Mouse (Mus musculus) lung, embryonic 14.5 days (tissue): Measurements from ENCODE around the gene Gpn2. TPM values are rescaled to one million over a fixed set of nuclear protein-coding genes. Genes with fewer than 3 reads are reported as not detected.

Source experiments
- ATAC-seq: fragments of 200-750 bp; cut with Nextera tagmentation; 2 replicates; pipeline ENCODE4 v1.8.0; 2017; ENCODE audit warnings: mild to moderate bottlenecking, moderate TSS enrichment, moderate library complexity; ENCODE audit not compliant: insufficient read depth
- DNase-seq: peaks from one replicate; pipeline ENCODE4 v3.0.0-alpha.2; 2015
- H3K27ac ChIP-seq: fragments of 300-500 bp; sonication (generic); 2 replicates; pipeline ENCODE4 v1.5.1; 2014; ENCODE audit warnings: low read depth, mild to moderate bottlenecking, moderate library complexity
- H3K27me3 ChIP-seq: fragments of 300-500 bp; sonication (generic); 2 replicates; pipeline ENCODE4 v1.6.1; 2014; ENCODE audit warnings: low read length, control low read depth; ENCODE audit not compliant: insufficient read depth
- H3K36me3 ChIP-seq: fragments of 300-500 bp; sonication (generic); 2 replicates; pipeline ENCODE4 v1.6.1; 2014; ENCODE audit warnings: control low read depth; ENCODE audit not compliant: insufficient read depth
- H3K4me1 ChIP-seq: fragments of 300-500 bp; sonication (generic); 2 replicates; pipeline ENCODE4 v1.6.1; 2014; ENCODE audit warnings: antibody characterized with exemption, control low read depth; ENCODE audit not compliant: insufficient read depth
- H3K4me2 ChIP-seq: fragments of 300-500 bp; sonication (generic); 2 replicates; pipeline ENCODE4 v1.6.1; 2014; ENCODE audit warnings: mild to moderate bottlenecking
- H3K4me3 ChIP-seq: fragments of 300-500 bp; sonication (generic); 2 replicates; pipeline ENCODE4 v1.5.1; 2014; ENCODE audit warnings: low read depth, low read length
- H3K9ac ChIP-seq: fragments of 300-500 bp; sonication (generic); 2 replicates; pipeline ENCODE4 v1.6.1; 2014
- H3K9me3 ChIP-seq: fragments of 300-500 bp; sonication (generic); 2 replicates; pipeline ENCODE4 v1.6.1; 2016; ENCODE audit warnings: low read depth, low read length, control low read depth
- CTCF ChIP-seq: IDR thresholded peaks from 2 replicates; pipeline ENCODE4 v1.5.1; 2016; ENCODE audit warnings: antibody characterized with exemption, low read depth
- WGBS: fragments of 180-500 bp; shearing (Covaris S2); extraction: QIAGEN DNeasy Blood & Tissue Kit; methylation state at CpG from one replicate; pipeline ENCODE4 v1.1.7; 2014; 5-methylcytosine and 5-hydroxymethylcytosine counted together
- microRNA-seq: library from miRNA; unstranded; fragments of <30 nt; microRNA quantifications from one replicate; pipeline ENCODE4, GENCODE M21; 2016; ENCODE audit warnings: borderline number of aligned reads
- polyA plus RNA-seq: library from polyadenylated mRNA; unstranded; fragments of >200 nt; fragmentation: Nextera tagmentation; extraction: Ambion mirVana; gene quantifications from 2 replicates; pipeline ENCODE4 v1.2.1, GENCODE M21; 2014

Gene Gpn2
- polyA plus RNA-seq, 1 experiment from 2014 or later: 23.7 TPM

GRCm38 (mm10) chr4:133633332-133634042, 49.3 kb downstream of the Gpn2 start:
- H3K36me3 ChIP-seq: no peaks in the 10 kb centered on the region
- no peaks in the 10 kb centered on the region for H3K9me3 ChIP-seq
- peak overlapping the region; percentile 79 for H3K4me3 ChIP-seq
- H3K4me2 ChIP-seq: peak overlapping the region; percentile 92
- H3K9ac ChIP-seq: peak overlapping the region; percentile 87
- peak overlapping the region; percentile 69; the same call in 1 of the 2 replicates for H3K27ac ChIP-seq
- DNase-seq (peak; percentile 90), ATAC-seq (peak; percentile 92)
- no peaks in the 10 kb centered on the region for H3K27me3 ChIP-seq
- no peaks in the 10 kb centered on the region for H3K4me1 ChIP-seq
- TF ChIP-seq CTCF: peak; percentile 62
- WGBS: 9% methylated on average over 37 of the region's 47 CpGs

- 80% methylated on average over 5 of the region's 5 CpGs for WGBS
- Histone ChIP-seq H3K4me3 (no peak overlapping the region), H3K36me3 (no peaks in the 10 kb centered on the region), H3K9ac (peak overlapping the region; percentile 87; the same call in 1 of the 2 replicates), H3K27ac (no peak overlapping the region), H3K9me3 (no peaks in the 10 kb centered on the region), H3K27me3 (no peaks in the 10 kb centered on the region), H3K4me1 (no peaks in the 10 kb centered on the region), H3K4me2 (no peak overlapping the region)
- DNase-seq (no peak), ATAC-seq (no peak)
- no peak for TF ChIP-seq CTCF
Measured at GRCm38 (mm10) chr4:133634043-133634410, 49.9 kb downstream of the Gpn2 start.

Small RNA genes lying within 50 kb of the gene (microRNA-seq; reads per million reads assigned to microRNA genes)
- not detected for gene Gm23158

Other genes starting within 250 kb of the Gpn2 start
- 13.8 and 15.3 TPM in 2 replicates for gene Wdtc1, start 230.9 kb upstream of the Gpn2 start, polyA plus RNA-seq
- 8.7 and 9.7 TPM in 2 replicates for gene Slc9a1, start 214.7 kb upstream of the Gpn2 start, polyA plus RNA-seq
- gene Tent5b, start 104.2 kb upstream of the Gpn2 start, polyA plus RNA-seq: 0.41 and 0.42 TPM in 2 replicates
- 1.1 and 1.3 TPM in 2 replicates for gene Trnp1, start 85.8 kb upstream of the Gpn2 start, polyA plus RNA-seq
- 28.0 and 31.5 TPM in 2 replicates for gene Kdf1, start 65.4 kb upstream of the Gpn2 start, polyA plus RNA-seq
- 248 and 258 TPM in 2 replicates for gene Nudc, start 38.4 kb upstream of the Gpn2 start, polyA plus RNA-seq
- gene Nr0b2, start 31.0 kb upstream of the Gpn2 start, polyA plus RNA-seq: 0.39 TPM in 1 of 2 replicates, not detected in the other
- gene Gpatch3, start 9.6 kb upstream of the Gpn2 start, polyA plus RNA-seq: 8.0 and 8.7 TPM in 2 replicates
- 10.4 and 10.6 TPM in 2 replicates for gene Sfn, start 17.8 kb downstream of the Gpn2 start, polyA plus RNA-seq
- gene Zdhhc18, start 65.8 kb downstream of the Gpn2 start, polyA plus RNA-seq: 5.5 and 9.9 TPM in 2 replicates
- gene Pigv, start 88.3 kb downstream of the Gpn2 start, polyA plus RNA-seq: 13.9 and 14.5 TPM in 2 replicates
- gene Arid1a, start 172.4 kb downstream of the Gpn2 start, polyA plus RNA-seq: 40.1 and 44.7 TPM in 2 replicates